Mouse (Mus musculus): Measurements from ENCODE around the gene Zfp687. TPM values are rescaled to one million over a fixed set of nuclear protein-coding genes. Genes with fewer than 3 reads are reported as not detected.

The Zfp687 gene
- total RNA-seq (2014; rRNA removed) (34.1 and 35.4 TPM in 2 replicates), polyA plus RNA-seq (2015; fragmentation: Nextera tagmentation; extraction: Ambion mirVana) (17.3 and 18.0 TPM in 2 replicates)

- Histone ChIP-seq H3K4me3 (ENCODE audit: low read length) (peak within 1 kb of the TSS; percentile 83), H3K9ac (replicated peaks; ENCODE audit: low read length) (peak within 1 kb of the TSS; percentile 81), H3K27me3 (ENCODE audit: insufficient read depth, low read length) (no peaks in the 10 kb centered on the region), H3K9me3 (ENCODE audit: low read length) (no peaks in the 10 kb centered on the region), H3K4me1 (ENCODE audit: insufficient read depth, low read length) (peaks cover 7% of the 10 kb centered on the region), H3K4me2 (ENCODE audit: low read depth, low read length) (peak within 1 kb of the TSS; percentile 95), H3K36me3 (ENCODE audit: insufficient read depth, low read length) (peaks cover 18% of the 10 kb centered on the region), H3K27ac (peak within 1 kb of the TSS; percentile 95)
- DNase-seq (ENCODE audit: low spot score) (peak; percentile 99), ATAC-seq (peak; percentile 98)
- whole genome bisulfite sequencing = under 1% methylated on average over 31 of the region's 37 CpGs
- no peak for TF ChIP-seq CTCF (IDR thresholded peaks at IDR 0.05; ENCODE audit: low read depth)
Measured at GRCm38 (mm10) chr3:95015337-95015872, at the start of gene Zfp687. Zfp687 (minus strand) TSS chr3:95015448.

- Histone ChIP-seq H3K4me2 (ENCODE audit: low read depth, low read length) (no peak overlapping the region), H3K9me3 (ENCODE audit: low read length) (no peaks in the 10 kb centered on the region), H3K36me3 (ENCODE audit: insufficient read depth, low read length) (peaks cover 90% of the 10 kb centered on the region), H3K4me3 (ENCODE audit: low read length) (no peak overlapping the region), H3K27ac (no peak overlapping the region), H3K9ac (replicated peaks; ENCODE audit: low read length) (no peak overlapping the region), H3K4me1 (ENCODE audit: insufficient read depth, low read length) (no peaks in the 10 kb centered on the region), H3K27me3 (ENCODE audit: insufficient read depth, low read length) (no peaks in the 10 kb centered on the region)
- DNase-seq (ENCODE audit: low spot score) = no peak
- WGBS = 98% methylated on average over 4 of the region's 4 CpGs
- no peak for TF ChIP-seq CTCF (IDR thresholded peaks at IDR 0.05; ENCODE audit: low read depth)
- ATAC-seq = no peak
Measured at GRCm38 (mm10) chr3:95063741-95064140, 48.5 kb upstream of the Zfp687 start.

- ATAC-seq = no peak
- TF ChIP-seq CTCF (IDR thresholded peaks at IDR 0.05; ENCODE audit: low read depth) = no peak
- 83% methylated on average over 8 of the region's 8 CpGs for WGBS
Measured at GRCm38 (mm10) chr3:95058078-95058477, 42.8 kb upstream of the Zfp687 start.

DNA sequence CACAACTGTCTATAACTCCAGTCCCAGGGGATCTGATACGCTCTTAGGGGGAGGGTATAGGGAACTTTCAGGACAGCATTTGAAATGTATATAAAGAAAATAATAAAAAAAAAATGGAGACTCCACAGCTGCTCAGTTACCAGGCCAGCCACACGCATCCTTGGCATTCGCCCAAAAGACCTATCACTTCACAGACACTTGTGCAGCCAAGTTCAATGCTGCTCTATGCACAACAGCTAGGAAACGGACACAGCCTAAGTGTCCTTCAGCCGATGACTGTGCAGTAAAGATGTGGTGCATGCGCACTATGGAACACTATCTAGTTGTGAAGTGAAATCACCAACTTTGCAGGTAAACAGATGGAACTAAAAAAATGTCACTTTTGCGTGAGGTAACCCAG is 41.0 kb upstream of the Zfp687 start:
- Histone ChIP-seq H3K9ac (replicated peaks; ENCODE audit: low read length) (no peak overlapping the region), H3K4me3 (ENCODE audit: low read length) (no peak overlapping the region), H3K9me3 (ENCODE audit: low read length) (no peaks in the 10 kb centered on the region), H3K27ac (no peak overlapping the region), H3K4me2 (ENCODE audit: low read depth, low read length) (no peak overlapping the region), H3K4me1 (ENCODE audit: insufficient read depth, low read length) (no peaks in the 10 kb centered on the region), H3K36me3 (ENCODE audit: insufficient read depth, low read length) (peaks cover 31% of the 10 kb centered on the region), H3K27me3 (ENCODE audit: insufficient read depth, low read length) (no peaks in the 10 kb centered on the region)
- DNase-seq (ENCODE audit: low spot score) (no peak), ATAC-seq (no peak)
- 81% methylated on average over 7 of the region's 7 CpGs for WGBS
- TF ChIP-seq CTCF (IDR thresholded peaks at IDR 0.05; ENCODE audit: low read depth) = no peak

More at GRCm38 (mm10) chr3:95058078-95058477, 42.8 kb upstream of the Zfp687 start:
- Histone ChIP-seq H3K4me2 (ENCODE audit: low read depth, low read length) (no peak overlapping the region), H3K27ac (no peak overlapping the region), H3K27me3 (ENCODE audit: insufficient read depth, low read length) (no peaks in the 10 kb centered on the region), H3K4me3 (ENCODE audit: low read length) (no peak overlapping the region), H3K9ac (replicated peaks; ENCODE audit: low read length) (no peak overlapping the region), H3K9me3 (ENCODE audit: low read length) (no peaks in the 10 kb centered on the region), H3K4me1 (ENCODE audit: insufficient read depth, low read length) (no peaks in the 10 kb centered on the region), H3K36me3 (ENCODE audit: insufficient read depth, low read length) (peaks cover 47% of the 10 kb centered on the region)
- no peak for DNase-seq (ENCODE audit: low spot score)

DNA sequence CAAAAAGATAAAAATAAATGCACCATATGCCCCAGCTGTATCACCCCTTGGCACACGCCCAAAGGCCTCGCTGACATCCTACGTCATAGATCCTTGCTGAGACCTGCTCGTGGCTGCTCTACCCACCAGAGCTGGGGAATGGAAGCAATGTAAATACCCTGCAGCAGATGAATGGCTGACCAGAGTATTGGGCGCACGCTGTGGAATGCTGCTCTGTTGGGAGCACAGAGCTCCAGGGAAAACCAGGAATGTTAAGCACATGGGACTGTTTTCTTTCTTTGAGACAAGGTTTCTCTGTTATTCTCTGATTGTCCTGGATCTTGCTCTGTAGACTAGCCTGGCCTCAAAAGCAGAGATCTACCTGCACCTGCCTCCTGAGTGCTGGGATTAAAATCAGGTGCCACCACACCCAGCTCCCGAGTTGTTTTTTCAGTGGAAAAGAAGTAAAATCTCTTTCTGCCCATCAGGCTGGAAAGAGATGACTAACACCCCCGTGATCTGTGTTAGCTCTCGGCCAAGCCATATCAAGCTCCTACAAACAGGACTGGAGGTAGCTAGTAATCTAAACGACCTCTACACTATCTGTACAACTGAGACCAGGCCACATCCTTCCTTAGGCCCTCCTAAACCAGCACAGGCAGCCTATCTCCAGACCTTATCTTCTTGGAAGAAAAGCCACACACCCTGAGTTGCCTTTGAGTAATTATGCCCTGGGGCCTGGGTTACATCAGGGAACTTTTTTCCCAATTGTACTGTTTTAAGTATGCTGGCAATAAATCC is 39.4 kb upstream of the Zfp687 start:
- Histone ChIP-seq H3K4me3 (ENCODE audit: low read length) (no peak overlapping the region), H3K4me2 (ENCODE audit: low read depth, low read length) (no peak overlapping the region), H3K27me3 (ENCODE audit: insufficient read depth, low read length) (no peaks in the 10 kb centered on the region), H3K9ac (replicated peaks; ENCODE audit: low read length) (no peak overlapping the region), H3K9me3 (ENCODE audit: low read length) (no peaks in the 10 kb centered on the region), H3K4me1 (ENCODE audit: insufficient read depth, low read length) (no peaks in the 10 kb centered on the region), H3K27ac (no peak overlapping the region), H3K36me3 (ENCODE audit: insufficient read depth, low read length) (peaks cover 17% of the 10 kb centered on the region)
- 48% methylated on average over 10 of the region's 10 CpGs for WGBS
- DNase-seq (ENCODE audit: low spot score) (peak; percentile 11), ATAC-seq (no peak)
- TF ChIP-seq CTCF (IDR thresholded peaks at IDR 0.05; ENCODE audit: low read depth) = no peak

DNA sequence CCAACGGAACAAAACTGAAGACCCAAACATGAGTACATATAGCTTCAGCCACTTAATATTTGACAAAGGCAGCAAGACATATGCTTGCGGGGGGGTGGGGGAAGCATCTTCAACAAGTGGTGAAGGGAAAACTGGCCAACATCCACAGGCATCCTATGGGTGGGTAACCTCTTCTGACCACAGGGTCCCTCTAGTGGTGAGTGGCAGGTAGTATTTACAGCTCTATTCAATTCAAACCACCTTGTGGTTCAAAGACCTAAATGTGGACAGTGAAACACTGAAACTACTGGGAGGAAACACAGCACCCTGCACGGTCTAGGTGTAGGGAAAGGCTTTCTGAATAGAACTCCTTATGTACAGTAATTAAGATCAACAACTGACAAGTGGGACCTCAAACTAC is 38.5 kb upstream of the Zfp687 start:
- DNase-seq (ENCODE audit: low spot score) (peak; percentile 75), ATAC-seq (peak; percentile 75)
- no peaks in the 10 kb centered on the region for H3K4me1 ChIP-seq (ENCODE audit: insufficient read depth, low read length)
- H3K4me3 ChIP-seq (ENCODE audit: low read length) = no peak overlapping the region
- TF ChIP-seq CTCF (IDR thresholded peaks at IDR 0.05; ENCODE audit: low read depth) = peak; percentile 82
- no peaks in the 10 kb centered on the region for H3K9me3 ChIP-seq (ENCODE audit: low read length)
- H3K9ac ChIP-seq (replicated peaks; ENCODE audit: low read length) = no peak overlapping the region
- no peak overlapping the region for H3K27ac ChIP-seq
- WGBS = 44% methylated on average over 3 of the region's 3 CpGs
- H3K27me3 ChIP-seq (ENCODE audit: insufficient read depth, low read length) = no peaks in the 10 kb centered on the region
- peaks cover 7% of the 10 kb centered on the region; the same call in 1 of the 2 replicates for H3K36me3 ChIP-seq (ENCODE audit: insufficient read depth, low read length)
- no peak overlapping the region for H3K4me2 ChIP-seq (ENCODE audit: low read depth, low read length)

- Histone ChIP-seq H3K9me3 (ENCODE audit: low read length) (no peaks in the 10 kb centered on the region), H3K27me3 (ENCODE audit: insufficient read depth, low read length) (no peaks in the 10 kb centered on the region), H3K36me3 (ENCODE audit: insufficient read depth, low read length) (peaks cover under 1% of the 10 kb centered on the region; the same call in 1 of the 2 replicates), H3K9ac (replicated peaks; ENCODE audit: low read length) (no peak overlapping the region), H3K27ac (no peak overlapping the region), H3K4me2 (ENCODE audit: low read depth, low read length) (no peak overlapping the region), H3K4me1 (ENCODE audit: insufficient read depth, low read length) (no peaks in the 10 kb centered on the region), H3K4me3 (ENCODE audit: low read length) (no peak overlapping the region)
- DNase-seq (ENCODE audit: low spot score) = peak; percentile 75
- WGBS = 44% methylated on average over 1 of the region's 1 CpGs
- TF ChIP-seq CTCF (IDR thresholded peaks at IDR 0.05; ENCODE audit: low read depth) = peak; percentile 85
- ATAC-seq = peak; percentile 50; the same call in 1 of the 2 replicates
Measured at GRCm38 (mm10) chr3:95052959-95053358, 37.7 kb upstream of the Zfp687 start.
